Mouse (Mus musculus): ENCODE results near the gene Tex9. TPM values are rescaled to one million over a fixed set of nuclear protein-coding genes. Genes with fewer than 3 reads are reported as not detected.
A peak's percentile ranks its signal among the peaks of the same experiment; 100 is the strongest.

Tex9 gene
- polyA plus RNA-seq, 1 experiment from 2014 or later = 53.8 TPM

DNA sequence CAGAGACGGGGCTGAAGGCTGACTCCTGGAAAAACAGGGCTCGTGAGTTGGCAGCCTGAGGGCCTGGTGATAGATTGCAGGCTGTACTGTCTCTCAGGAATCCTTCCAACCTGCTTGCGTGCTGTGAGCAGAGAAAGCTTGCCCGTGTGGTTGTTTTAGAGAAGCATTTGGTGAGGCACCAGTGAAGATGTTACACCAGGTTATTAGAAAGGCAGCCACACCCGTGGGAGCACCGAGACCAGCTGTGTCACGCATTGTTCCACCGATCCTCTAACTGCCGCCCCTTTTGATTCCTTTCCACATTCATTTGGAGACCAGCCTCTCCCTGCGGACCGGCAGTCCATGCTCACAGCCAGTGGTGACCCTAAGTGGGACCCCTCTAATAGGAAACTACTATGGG, 69.7 kb downstream of the Tex9 start:
- H3K9me3 ChIP-seq (ENCODE audit: control insufficient read depth, low read length) = no peaks in the 10 kb centered on the region
- DNase-seq (ENCODE audit: low spot score) = no peak
- no peaks in the 10 kb centered on the region for H3K36me3 ChIP-seq (ENCODE audit: control insufficient read depth, insufficient read depth, low read length)
- peaks cover 3% of the 10 kb centered on the region; the same call in 1 of the 2 replicates for H3K4me1 ChIP-seq (ENCODE audit: control insufficient read depth, insufficient read depth, low read length)
- no peak overlapping the region for H3K9ac ChIP-seq (ENCODE audit: low read length)
- no peaks in the 10 kb centered on the region for H3K27me3 ChIP-seq (ENCODE audit: control insufficient read depth, insufficient read depth, low read length)
- no peak overlapping the region for H3K4me2 ChIP-seq (ENCODE audit: low read depth, severe bottlenecking)
- WGBS = 70% methylated on average over 11 of the region's 11 CpGs
- H3K4me3 ChIP-seq (ENCODE audit: low read depth, low read length) = no peak overlapping the region
- ATAC-seq (ENCODE audit: insufficient number of reproducible peaks, low FRiP score, low TSS enrichment, low read depth) = no peak
- H3K27ac ChIP-seq (replicated peaks; ENCODE audit: low read depth, low read length) = no peak overlapping the region

- WGBS = 87% methylated on average over 3 of the region's 3 CpGs
- DNase-seq (ENCODE audit: low spot score) = no peak
- Histone ChIP-seq H3K4me2 (ENCODE audit: low read depth, severe bottlenecking) (no peak overlapping the region), H3K9ac (ENCODE audit: low read length) (no peak overlapping the region), H3K36me3 (ENCODE audit: control insufficient read depth, insufficient read depth, low read length) (no peaks in the 10 kb centered on the region), H3K4me3 (ENCODE audit: low read depth, low read length) (no peak overlapping the region), H3K27ac (replicated peaks; ENCODE audit: low read depth, low read length) (no peak overlapping the region), H3K9me3 (ENCODE audit: control insufficient read depth, low read length) (no peaks in the 10 kb centered on the region), H3K27me3 (ENCODE audit: control insufficient read depth, insufficient read depth, low read length) (no peaks in the 10 kb centered on the region), H3K4me1 (ENCODE audit: control insufficient read depth, insufficient read depth, low read length) (peaks cover 3% of the 10 kb centered on the region; the same call in 1 of the 2 replicates)
- no peak for ATAC-seq (ENCODE audit: insufficient number of reproducible peaks, low FRiP score, low TSS enrichment, low read depth)
Measured at GRCm38 (mm10) chr9:72420490-72420889, 71.5 kb downstream of the Tex9 start.

GRCm38 (mm10) chr9:72418443-72418842, 73.6 kb downstream of the Tex9 start:
- 80% methylated on average over 3 of the region's 3 CpGs for WGBS

GRCm38 (mm10) chr9:72411746-72412145, 80.3 kb downstream of the Tex9 start:
- Histone ChIP-seq H3K27ac (replicated peaks; ENCODE audit: low read depth, low read length) (no peak overlapping the region), H3K9me3 (ENCODE audit: control insufficient read depth, low read length) (no peaks in the 10 kb centered on the region), H3K36me3 (ENCODE audit: control insufficient read depth, insufficient read depth, low read length) (no peaks in the 10 kb centered on the region), H3K9ac (ENCODE audit: low read length) (no peak overlapping the region), H3K4me3 (ENCODE audit: low read depth, low read length) (no peak overlapping the region), H3K27me3 (ENCODE audit: control insufficient read depth, insufficient read depth, low read length) (no peaks in the 10 kb centered on the region), H3K4me1 (ENCODE audit: control insufficient read depth, insufficient read depth, low read length) (0 out of 2 replicates have a peak, but pooled peaks cover 3% of the 10 kb centered on the region), H3K4me2 (ENCODE audit: low read depth, severe bottlenecking) (no peak overlapping the region)
- WGBS = 94% methylated on average over 2 of the region's 2 CpGs
- ATAC-seq (ENCODE audit: insufficient number of reproducible peaks, low FRiP score, low TSS enrichment, low read depth) (no peak), DNase-seq (ENCODE audit: low spot score) (no peak)

More at GRCm38 (mm10) chr9:72418443-72418842, 73.6 kb downstream of the Tex9 start:
- no peak overlapping the region for H3K4me2 ChIP-seq (ENCODE audit: low read depth, severe bottlenecking)
- no peak overlapping the region for H3K27ac ChIP-seq (replicated peaks; ENCODE audit: low read depth, low read length)
- ATAC-seq (ENCODE audit: insufficient number of reproducible peaks, low FRiP score, low TSS enrichment, low read depth) = no peak
- no peak for DNase-seq (ENCODE audit: low spot score)
- H3K36me3 ChIP-seq (ENCODE audit: control insufficient read depth, insufficient read depth, low read length) = no peaks in the 10 kb centered on the region
- no peaks in the 10 kb centered on the region for H3K9me3 ChIP-seq (ENCODE audit: control insufficient read depth, low read length)
- H3K4me3 ChIP-seq (ENCODE audit: low read depth, low read length) = no peak overlapping the region
- H3K4me1 ChIP-seq (ENCODE audit: control insufficient read depth, insufficient read depth, low read length) = peaks cover 3% of the 10 kb centered on the region; the same call in 1 of the 2 replicates
- no peaks in the 10 kb centered on the region for H3K27me3 ChIP-seq (ENCODE audit: control insufficient read depth, insufficient read depth, low read length)
- no peak overlapping the region for H3K9ac ChIP-seq (ENCODE audit: low read length)

DNA sequence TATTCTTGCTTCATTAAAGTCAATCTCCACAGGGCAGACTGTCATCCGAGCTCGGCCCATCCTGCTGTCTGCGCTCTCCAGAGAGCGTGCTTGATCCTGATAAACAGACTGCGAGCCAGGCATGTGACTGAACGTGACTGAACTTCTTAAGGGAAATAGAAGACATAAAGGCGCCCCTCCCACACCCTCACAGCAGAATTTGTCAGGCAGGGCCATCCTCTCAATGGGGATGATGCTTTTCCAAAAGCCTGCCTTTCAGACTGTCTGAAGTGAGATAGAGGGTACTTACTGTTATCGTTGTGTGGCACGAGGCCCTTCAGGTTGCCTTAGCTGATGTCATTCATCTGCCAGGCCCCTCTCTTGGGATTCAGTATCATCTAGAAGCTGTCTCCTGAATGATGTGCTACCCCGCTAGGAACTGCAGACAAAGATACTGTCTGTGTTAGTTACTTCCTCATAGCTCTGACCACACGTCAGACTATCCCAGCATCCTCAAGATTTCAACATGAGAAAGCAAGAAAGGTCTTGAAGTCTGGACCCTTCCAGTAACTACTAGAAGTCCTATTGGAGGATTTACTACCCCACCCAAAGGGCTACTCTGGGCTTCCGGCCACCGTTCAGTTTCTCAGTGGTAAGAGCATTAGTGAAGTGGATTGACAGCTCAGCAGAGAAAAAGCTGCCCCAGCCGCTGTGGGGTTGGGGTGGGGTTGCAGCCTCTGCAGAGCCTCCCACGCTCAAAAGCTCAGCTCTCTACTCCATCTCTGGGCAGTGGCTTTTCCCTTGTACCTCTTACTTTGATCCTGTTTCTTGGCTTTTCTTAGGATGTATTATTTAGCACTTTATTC, 82.4 kb downstream of the Tex9 start:
- H3K27me3 ChIP-seq (ENCODE audit: control insufficient read depth, insufficient read depth, low read length) = no peaks in the 10 kb centered on the region
- no peaks in the 10 kb centered on the region for H3K9me3 ChIP-seq (ENCODE audit: control insufficient read depth, low read length)
- no peak overlapping the region for H3K4me2 ChIP-seq (ENCODE audit: low read depth, severe bottlenecking)
- 0 out of 2 replicates have a peak, but pooled peaks cover 3% of the 10 kb centered on the region for H3K4me1 ChIP-seq (ENCODE audit: control insufficient read depth, insufficient read depth, low read length)
- DNase-seq (ENCODE audit: low spot score) = no peak
- H3K4me3 ChIP-seq (ENCODE audit: low read depth, low read length) = no peak overlapping the region
- H3K36me3 ChIP-seq (ENCODE audit: control insufficient read depth, insufficient read depth, low read length) = no peaks in the 10 kb centered on the region
- H3K27ac ChIP-seq (replicated peaks; ENCODE audit: low read depth, low read length) = no peak overlapping the region
- H3K9ac ChIP-seq (ENCODE audit: low read length) = no peak overlapping the region
- no peak for ATAC-seq (ENCODE audit: insufficient number of reproducible peaks, low FRiP score, low TSS enrichment, low read depth)
- WGBS = 64% methylated on average over 15 of the region's 15 CpGs

GRCm38 (mm10) chr9:72408131-72408586, 83.9 kb downstream of the Tex9 start:
- H3K27ac ChIP-seq (replicated peaks; ENCODE audit: low read depth, low read length) = no peak overlapping the region
- 0 out of 2 replicates have a peak, but pooled peaks cover 3% of the 10 kb centered on the region for H3K4me1 ChIP-seq (ENCODE audit: control insufficient read depth, insufficient read depth, low read length)
- H3K27me3 ChIP-seq (ENCODE audit: control insufficient read depth, insufficient read depth, low read length) = no peaks in the 10 kb centered on the region
- H3K4me3 ChIP-seq (ENCODE audit: low read depth, low read length) = no peak overlapping the region
- peak overlapping the region; percentile 15 for H3K4me2 ChIP-seq (ENCODE audit: low read depth, severe bottlenecking)
- WGBS = 20% methylated on average over 12 of the region's 12 CpGs
- H3K36me3 ChIP-seq (ENCODE audit: control insufficient read depth, insufficient read depth, low read length) = no peaks in the 10 kb centered on the region
- H3K9me3 ChIP-seq (ENCODE audit: control insufficient read depth, low read length) = no peaks in the 10 kb centered on the region
- peak overlapping the region; percentile 43; the same call in 1 of the 2 replicates for H3K9ac ChIP-seq (ENCODE audit: low read length)
- DNase-seq (ENCODE audit: low spot score) = peak; percentile 92
- ATAC-seq (ENCODE audit: insufficient number of reproducible peaks, low FRiP score, low TSS enrichment, low read depth) = no peak

DNA sequence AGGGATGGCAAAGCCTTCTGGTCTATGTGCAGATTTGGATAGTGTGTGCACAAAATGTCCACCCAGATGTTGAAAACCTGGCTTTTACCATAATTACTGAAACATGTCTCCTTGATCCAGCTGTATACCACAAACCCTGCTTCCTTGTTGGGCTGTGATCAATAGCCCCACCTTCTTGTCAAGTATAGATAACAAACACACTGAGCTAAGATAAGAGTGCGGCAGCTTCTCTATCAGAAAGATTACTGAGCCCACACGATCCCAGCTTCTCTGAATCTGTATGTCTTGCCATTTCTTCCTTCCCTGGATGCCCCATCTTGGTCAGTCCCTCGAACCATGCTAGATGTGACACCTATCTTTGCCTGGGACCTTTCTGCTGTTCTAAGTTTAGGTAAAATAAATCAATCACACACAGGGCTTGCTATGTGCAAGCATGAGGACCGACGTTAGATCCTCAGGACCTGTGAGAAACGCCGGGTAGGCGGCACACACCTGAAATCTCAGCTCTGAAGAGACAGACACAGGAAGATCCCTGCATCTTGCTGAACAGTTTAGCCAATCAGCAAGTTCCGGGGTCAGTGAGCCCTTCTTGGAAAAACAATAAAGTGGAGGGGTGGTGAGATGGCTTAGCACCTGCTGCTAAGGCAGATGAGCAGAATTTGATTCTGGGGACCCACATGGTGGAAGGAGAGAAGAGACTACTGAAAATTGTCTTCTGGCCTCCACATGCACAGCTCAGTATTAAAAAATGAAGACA, 86.0 kb downstream of the Tex9 start:
- Histone ChIP-seq H3K4me1 (ENCODE audit: control insufficient read depth, insufficient read depth, low read length) (0 out of 2 replicates have a peak, but pooled peaks cover 3% of the 10 kb centered on the region), H3K27me3 (ENCODE audit: control insufficient read depth, insufficient read depth, low read length) (no peaks in the 10 kb centered on the region), H3K36me3 (ENCODE audit: control insufficient read depth, insufficient read depth, low read length) (no peaks in the 10 kb centered on the region), H3K9me3 (ENCODE audit: control insufficient read depth, low read length) (no peaks in the 10 kb centered on the region), H3K4me3 (ENCODE audit: low read depth, low read length) (no peak overlapping the region), H3K9ac (ENCODE audit: low read length) (no peak overlapping the region), H3K27ac (replicated peaks; ENCODE audit: low read depth, low read length) (no peak overlapping the region), H3K4me2 (ENCODE audit: low read depth, severe bottlenecking) (no peak overlapping the region)
- WGBS = 79% methylated on average over 9 of the region's 9 CpGs
- no peak for ATAC-seq (ENCODE audit: insufficient number of reproducible peaks, low FRiP score, low TSS enrichment, low read depth)
- DNase-seq (ENCODE audit: low spot score) = no peak

- ATAC-seq (ENCODE audit: insufficient number of reproducible peaks, low FRiP score, low TSS enrichment, low read depth) = no peak
- Histone ChIP-seq H3K9ac (ENCODE audit: low read length) (no peak overlapping the region), H3K4me3 (ENCODE audit: low read depth, low read length) (no peak overlapping the region), H3K4me1 (ENCODE audit: control insufficient read depth, insufficient read depth, low read length) (0 out of 2 replicates have a peak, but pooled peaks cover 3% of the 10 kb centered on the region), H3K36me3 (ENCODE audit: control insufficient read depth, insufficient read depth, low read length) (no peaks in the 10 kb centered on the region), H3K4me2 (ENCODE audit: low read depth, severe bottlenecking) (no peak overlapping the region), H3K27ac (replicated peaks; ENCODE audit: low read depth, low read length) (no peak overlapping the region), H3K9me3 (ENCODE audit: control insufficient read depth, low read length) (no peaks in the 10 kb centered on the region), H3K27me3 (ENCODE audit: control insufficient read depth, insufficient read depth, low read length) (no peaks in the 10 kb centered on the region)
- 67% methylated on average over 3 of the region's 3 CpGs for WGBS
- no peak for DNase-seq (ENCODE audit: low spot score)
Measured at GRCm38 (mm10) chr9:72404934-72405333, 87.1 kb downstream of the Tex9 start.

Measured in limb, embryonic 11.5 days (tissue).